Mouse (Mus musculus): ENCODE measurements around the gene 1110017D15Rik.

The 1110017D15Rik gene

GRCm38 (mm10) chr4:41478751-41479455 lies 38.2 kb downstream of the 1110017D15Rik start:
- DNase-seq, result peak; percentile 20

- DNase-seq, result no peak
Observed at GRCm38 (mm10) chr4:41477648-41478160, 39.4 kb downstream of the 1110017D15Rik start.

- DNase-seq, result no peak
Observed at GRCm38 (mm10) chr4:41471384-41471689, 45.8 kb downstream of the 1110017D15Rik start.

- DNase-seq, result no peak
Observed at GRCm38 (mm10) chr4:41470684-41471383, 46.3 kb downstream of the 1110017D15Rik start.

GRCm38 (mm10) chr4:41470051-41470683 lies 47.0 kb downstream of the 1110017D15Rik start:
- DNase-seq, result no peak

- DNase-seq, result no peak
Observed at GRCm38 (mm10) chr4:41469199-41469598, 47.9 kb downstream of the 1110017D15Rik start.

- peak; percentile 47 for DNase-seq
Observed at GRCm38 (mm10) chr4:41468396-41469080, 48.6 kb downstream of the 1110017D15Rik start.

GRCm38 (mm10) chr4:41465287-41465665 lies 51.9 kb downstream of the 1110017D15Rik start:
- DNase-seq, result no peak

GRCm38 (mm10) chr4:41464345-41465286 lies 52.5 kb downstream of the 1110017D15Rik start, which contains the start of the genes Kif24 and Nudt2:
Gene Kif24 (minus strand): TSS chr4:41464887.
Gene Nudt2 (plus strand): TSS chr4:41465151.
- DNase-seq, result peak; percentile 94

GRCm38 (mm10) chr4:41463051-41463738 lies 53.9 kb downstream of the 1110017D15Rik start:
- DNase-seq, result peak; percentile 48

GRCm38 (mm10) chr4:41460690-41461089 lies 56.4 kb downstream of the 1110017D15Rik start:
- DNase-seq, result no peak

All from thymus, postnatal 4 days (tissue).